Mouse (Mus musculus): ENCODE results near the gene Tspan5.

- no peak for TF ChIP-seq CTCF (IDR thresholded peaks at IDR 0.05; ENCODE audit: borderline replicate concordance, insufficient read depth, low read length)
- TF ChIP-seq POLR2A (IDR thresholded peaks at IDR 0.05; ENCODE audit: low read depth, low read length), result no peak
These were observed 116.7 kb downstream of the Tspan5 start for GRCm38 (mm10) chr3:138858649-138859048.
